Mouse (Mus musculus) skeletal muscle tissue, adult 2 months (tissue): Measurements from ENCODE around the gene Rbbp8nl.

Experiments used
- DNase-seq: peaks from one replicate; pipeline ENCODE4 v3.0.0-alpha.2; 2012; ENCODE audit warnings: low read depth, low spot score

The Rbbp8nl gene

DNA sequence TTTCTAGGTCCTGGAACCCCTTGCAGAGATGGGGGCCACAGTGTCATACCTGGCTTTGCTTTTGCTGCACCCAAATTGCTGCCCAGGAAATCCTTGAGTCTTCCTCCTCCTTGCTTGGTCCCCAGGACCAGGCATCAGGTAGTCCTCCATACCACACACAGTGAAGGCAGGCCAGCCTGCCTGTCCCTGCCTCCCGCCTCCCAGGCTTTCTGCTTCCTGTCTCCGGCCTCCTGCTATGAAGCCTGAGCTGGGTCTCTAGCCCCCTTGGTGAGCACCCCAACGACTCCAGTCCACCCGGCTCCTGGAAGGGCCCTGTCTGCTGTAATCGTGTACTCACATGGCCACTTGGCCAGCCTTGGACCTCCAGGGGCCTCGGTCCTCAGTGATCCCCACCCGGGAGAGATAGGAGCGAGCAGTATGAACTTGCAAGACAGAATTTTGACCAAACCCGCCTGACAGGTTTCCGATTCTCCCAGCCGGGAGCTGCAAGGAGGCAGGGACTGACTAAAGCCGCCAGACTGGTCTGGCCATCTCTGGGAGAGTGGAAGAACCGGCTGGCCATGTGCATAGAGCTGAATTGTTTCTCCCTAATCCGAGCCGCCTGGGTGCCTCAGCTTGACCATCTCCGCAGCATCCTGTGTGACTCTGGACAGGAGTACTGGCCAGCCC lies at the start of gene Rbbp8nl:
Gene Rbbp8nl (minus strand): TSS at position 440 of the 669 bp plus-strand sequence.
- no peak for DNase-seq

DNA sequence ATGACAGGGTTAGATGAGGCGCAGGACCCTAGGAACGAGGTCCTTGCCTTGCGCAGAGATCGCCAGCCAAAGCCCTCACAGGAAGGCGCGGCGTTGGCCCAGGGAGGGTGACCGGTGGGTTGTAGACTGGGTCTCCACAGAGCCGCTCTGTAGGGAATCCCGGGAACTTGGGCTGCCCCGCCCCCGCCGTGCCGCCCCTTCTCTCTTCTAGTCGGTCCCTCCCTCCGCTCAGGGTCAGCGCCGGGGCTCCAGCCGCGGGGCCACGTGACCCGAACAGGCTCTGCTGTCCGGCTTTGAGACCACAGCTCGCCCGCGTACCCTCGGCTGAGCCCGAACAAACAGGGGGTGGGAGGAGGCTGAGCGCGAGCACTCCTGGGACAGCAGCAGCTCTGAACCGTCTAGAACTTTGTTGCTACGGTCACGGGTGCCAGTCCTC lies 44.9 kb upstream of the Rbbp8nl start, which contains the start of gene Gata5:
Gene Gata5 (minus strand): TSS at position 149 of the 436 bp plus-strand sequence.
- DNase-seq = no peak

DNA sequence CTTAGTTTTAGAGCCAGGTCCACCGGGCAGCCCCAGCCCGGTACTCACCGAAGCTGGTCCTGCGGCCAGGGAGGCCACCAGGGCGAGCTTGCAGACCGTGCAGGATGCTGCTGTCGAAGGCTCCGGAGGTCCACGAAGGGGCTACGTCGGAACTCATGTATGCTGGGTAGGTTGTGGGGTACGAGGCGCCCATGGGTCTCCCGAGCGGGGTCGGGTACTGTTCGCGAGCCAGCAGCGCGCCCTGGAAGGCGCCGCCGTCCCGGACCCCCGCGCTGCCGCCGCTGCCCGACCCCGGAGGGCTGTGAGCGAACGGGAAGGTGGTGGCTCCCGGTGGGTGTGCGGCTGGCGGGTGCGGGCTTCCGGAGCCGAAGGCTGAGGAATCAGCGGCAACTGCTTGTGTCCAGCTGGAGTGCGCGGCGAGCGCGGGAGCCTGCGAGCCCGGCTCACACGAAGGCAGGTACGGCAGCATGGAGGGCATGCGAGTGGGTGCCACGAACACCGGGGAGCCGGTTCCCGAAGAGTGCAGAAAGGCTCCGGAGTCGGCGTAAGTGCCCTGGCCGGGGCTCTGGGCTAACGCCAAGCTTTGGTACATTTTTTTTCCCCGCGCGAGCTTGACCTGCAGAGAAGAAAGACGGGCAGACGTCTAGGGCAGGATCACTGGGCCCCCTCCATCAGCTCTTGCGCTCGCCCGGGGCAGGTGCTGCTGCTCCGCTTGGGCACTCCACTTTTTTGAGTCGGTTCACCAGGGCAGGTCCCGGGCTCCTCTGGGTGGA lies 44.3 kb upstream of the Rbbp8nl start:
- no peak for DNase-seq

DNA sequence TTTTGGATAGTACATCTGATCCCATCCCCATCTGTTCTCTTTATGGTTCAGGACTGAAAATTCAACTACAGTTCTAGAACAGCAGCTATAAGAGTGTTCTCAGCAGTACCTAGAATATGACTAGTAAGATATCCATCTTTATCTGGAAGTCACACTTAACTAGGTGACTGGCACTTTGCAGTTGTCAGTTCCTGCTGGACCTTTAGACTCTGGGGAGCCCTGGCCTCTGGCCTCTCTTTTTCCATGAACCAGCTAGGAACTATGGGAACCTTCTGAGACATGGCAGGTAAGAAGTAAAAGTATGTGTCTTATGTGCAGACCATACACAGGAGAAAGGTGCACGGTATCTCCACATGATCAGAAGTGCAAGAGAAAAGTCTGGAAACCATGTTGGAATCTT lies 39.8 kb upstream of the Rbbp8nl start:
- no peak for DNase-seq

DNA sequence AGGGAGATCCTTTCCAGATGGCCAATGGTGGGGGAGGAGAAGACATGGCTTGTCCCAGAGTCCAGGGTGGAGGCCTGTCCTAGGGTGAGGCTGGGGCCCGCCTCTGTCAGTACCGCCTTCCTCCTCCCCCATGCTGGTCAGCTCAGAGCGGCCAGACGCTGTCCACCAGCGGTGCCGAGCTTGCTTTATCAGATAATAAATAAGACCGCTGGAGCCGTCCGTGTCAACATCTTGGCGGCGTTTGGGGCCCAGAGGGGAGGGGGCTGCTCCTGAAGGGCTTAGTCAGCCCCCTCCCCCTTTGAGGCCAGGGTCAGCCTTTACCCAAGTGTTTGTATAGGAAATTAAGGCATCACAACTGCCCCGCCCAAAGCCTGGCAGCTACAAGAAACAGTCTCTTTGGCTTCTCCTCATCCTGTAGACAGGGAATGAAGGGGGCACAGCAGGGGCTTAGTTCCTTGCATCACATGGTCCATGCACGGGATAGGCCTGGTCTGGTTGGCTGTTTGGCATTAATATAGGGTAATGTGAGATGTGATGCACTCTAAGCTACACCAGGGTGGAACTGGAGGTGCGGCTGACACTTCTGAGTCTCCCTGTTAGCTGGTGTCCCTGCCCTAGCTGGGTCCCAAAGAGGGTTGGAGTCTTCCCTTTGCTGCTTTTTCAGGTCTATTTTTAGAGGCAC lies 33.1 kb upstream of the Rbbp8nl start:
- no peak for DNase-seq

DNA sequence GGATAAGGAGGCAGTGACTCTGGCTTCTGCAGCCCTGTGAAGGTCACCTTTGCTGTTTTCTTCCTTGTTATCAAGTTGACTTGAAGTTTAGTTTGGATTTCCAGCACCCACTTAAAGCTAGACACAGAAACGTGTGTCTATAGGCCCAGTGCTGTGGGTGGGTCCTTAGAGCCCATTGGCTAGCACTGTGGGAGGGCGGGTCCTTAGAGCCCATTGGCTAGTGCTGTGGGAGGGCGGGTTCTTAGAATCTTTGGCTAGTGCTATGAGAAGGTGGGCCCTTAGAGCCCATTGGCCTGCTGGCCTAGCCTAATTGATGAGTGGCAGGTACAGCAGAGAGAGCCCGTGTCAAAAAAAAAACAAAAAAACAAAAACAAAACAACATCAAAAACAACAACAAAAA lies 30.5 kb upstream of the Rbbp8nl start:
- DNase-seq = no peak

DNA sequence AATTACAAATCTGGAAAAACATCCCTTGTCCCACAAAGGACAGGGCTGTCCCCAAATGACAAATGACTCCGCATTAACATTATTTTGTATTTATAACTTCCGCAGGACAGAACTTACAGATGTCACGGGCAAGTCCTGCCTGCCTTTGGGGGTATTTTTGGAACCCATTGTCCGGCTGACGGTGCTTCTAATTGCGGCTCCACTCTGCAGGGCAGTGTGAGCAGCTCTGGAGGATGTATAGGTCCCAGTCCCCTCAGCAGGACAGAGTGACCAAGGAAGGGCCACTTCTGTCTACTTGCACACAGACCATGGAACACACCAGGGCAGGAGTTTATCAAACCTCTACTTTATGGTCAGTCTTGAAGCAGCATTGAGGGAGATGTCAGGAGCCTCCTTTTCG lies 27.9 kb upstream of the Rbbp8nl start:
- DNase-seq = no peak

DNA sequence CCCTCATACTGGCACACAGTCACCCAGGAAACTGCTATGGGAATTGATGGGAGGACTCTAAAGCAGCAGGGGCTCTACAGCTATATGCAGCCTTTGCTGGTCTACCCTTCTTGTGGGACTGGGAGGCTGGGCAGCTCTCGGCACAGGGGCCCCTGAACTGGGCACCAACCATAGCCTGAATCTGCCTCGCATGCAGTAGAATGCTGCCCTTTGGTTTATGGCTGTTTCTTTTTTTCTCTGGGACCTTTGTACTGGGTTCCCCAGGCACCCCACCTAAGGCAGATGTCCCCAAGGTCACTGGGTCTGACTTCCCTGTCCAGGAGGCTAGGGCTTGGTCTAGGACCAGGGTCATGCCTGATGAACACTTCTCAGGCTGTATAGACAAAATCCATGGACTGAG lies 24.6 kb upstream of the Rbbp8nl start:
- DNase-seq = no peak

DNA sequence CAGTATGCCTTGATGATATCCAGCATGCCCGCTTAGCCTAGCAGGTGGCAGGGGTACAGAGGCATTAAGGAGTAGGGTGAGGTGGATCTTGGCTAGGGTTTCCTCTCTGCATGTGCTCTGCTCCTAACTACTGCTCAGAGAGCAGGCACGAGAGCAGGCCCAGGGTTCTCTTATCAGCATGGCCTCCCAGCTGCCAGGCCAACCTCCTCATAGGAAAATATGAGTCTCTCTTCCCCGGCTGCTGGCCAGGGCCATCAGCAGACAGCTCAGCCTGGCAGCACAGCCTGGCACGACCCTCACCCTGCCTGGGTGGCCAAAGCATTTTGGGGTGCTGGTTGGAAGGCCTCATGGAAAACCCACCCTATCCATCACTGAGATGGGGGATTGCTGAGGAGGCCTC lies 21.5 kb upstream of the Rbbp8nl start:
- no peak for DNase-seq

DNA sequence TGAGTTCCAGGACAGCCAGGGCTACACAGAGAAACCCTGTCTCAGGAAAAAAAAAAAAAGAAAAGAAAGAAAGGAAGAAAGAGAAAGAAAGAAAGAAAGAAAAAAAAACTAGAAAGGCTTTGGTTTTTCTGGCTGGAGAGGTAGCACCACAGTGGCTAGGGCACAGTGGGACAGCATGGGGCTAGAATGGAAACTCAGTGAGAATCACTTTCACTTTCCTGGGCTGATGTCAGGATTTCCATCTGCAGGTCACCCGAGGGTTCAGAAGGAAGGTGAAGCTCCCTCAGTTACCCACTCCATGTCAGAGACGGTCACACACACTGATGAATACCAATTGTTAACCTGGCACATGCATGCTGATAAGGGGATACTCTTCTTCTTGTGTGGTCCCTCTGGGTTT lies 18.0 kb upstream of the Rbbp8nl start:
- no peak for DNase-seq

DNA sequence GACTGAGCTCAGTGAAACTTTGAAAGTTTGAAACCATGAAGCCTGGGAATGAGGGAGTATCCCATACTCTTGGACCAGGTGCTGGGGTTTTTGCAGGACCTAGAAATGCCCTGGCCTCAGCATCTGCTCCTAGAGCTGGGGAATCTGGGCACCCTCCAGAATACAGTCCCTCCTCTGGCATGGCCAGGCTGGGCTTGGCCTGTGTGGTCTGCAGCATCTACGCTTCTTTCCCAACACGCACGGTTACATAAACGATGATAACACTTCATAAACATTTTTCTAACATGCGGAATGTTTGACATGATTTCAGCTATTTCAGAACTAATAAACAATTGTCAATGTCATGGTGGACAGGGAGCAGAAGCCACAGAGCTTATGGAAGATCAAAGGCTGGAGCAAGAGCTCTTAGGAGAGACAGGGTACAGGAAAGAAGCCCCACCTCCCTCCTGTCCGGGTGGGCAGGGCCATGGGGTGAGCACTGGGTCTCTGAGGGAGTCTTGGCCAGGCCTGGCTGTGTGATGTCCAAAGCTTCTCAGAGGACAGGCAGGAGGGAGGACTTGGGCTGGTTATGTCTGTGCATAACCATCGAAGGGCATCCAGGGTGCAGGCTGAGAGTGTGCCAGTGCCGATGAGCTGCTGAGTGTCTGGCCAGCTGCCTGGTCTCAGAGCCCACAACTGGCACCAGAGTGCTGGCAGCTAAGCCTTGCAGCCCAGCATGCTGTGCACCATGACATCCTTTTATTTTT lies 16.9 kb upstream of the Rbbp8nl start:
- DNase-seq = peak; percentile 73

DNA sequence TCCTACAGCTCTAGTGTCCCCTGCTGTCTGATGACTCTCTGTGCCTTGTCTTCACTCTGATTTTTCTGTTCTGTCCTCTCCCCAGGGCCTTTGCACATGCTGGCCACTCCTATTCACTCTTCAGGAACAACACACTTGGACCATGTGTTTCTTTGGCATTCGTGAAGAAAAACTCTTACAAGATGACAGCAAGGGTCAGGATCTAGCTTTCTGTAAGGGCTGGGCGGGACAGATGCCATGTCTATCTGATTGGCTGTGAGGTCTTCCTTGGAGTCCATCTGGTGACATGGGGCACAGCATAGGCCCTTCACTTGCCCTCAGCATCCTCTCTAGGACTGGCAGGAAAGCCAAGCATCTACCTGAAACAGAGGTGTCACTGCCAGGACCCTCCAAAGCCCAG lies 16.3 kb upstream of the Rbbp8nl start:
- DNase-seq = no peak

DNA sequence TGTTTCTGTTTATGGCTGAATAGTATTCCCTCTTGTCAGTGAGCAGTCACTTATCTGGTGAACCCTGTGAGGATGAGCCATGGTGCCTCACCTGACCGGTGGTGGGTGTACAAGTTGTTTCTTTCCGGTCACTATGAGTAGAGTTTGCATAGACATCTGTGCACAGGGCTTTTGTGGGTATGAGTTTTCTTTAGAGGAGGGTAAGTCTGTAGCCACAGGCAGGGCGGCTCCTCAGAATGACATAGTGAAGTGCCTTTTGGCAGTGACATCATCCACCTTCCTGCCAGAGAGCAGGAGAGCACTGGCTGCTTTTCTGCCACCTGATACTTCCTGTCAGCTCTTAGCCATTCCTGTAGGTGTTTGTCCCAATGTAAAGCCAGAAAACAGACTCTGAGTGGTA lies 15.8 kb upstream of the Rbbp8nl start:
- DNase-seq = no peak

DNA sequence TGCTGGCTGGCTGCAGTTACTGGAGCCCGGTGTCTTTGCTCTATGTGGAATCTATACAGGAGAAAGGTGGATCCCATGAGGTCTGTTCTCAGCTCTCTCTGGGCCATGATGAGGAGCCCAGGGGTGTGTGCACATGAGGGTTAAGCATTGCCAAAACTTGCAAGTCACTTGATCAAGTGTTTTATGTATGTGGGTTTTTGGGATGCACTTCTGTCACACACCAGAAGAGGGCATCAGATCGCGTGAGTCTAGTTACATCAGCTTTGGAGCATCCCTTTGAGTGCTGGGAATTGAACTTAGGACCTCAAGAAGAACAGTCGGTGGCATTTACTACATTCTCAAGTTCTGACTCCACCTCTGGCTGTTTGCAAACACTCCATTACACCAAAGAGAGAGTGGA lies 14.9 kb upstream of the Rbbp8nl start:
- DNase-seq = no peak

DNA sequence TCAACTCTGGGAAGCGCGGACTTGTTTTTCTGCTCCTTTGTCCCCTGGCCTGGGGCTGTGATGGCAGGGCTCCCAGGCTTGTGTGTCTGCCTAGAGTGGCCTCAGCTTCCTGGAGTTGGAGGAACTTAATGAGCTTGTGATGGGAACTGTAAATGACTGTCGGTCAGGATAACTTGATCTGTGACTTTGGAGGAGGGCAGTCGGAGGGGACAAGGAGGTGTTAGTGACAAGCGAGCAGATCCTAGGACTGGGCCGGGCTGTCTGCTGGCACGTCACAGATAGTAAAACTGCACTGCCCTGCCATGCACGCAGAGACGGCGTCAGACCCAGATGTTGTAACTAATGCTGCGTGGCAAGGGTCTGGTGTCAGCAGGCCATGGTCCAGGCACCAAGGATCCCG lies 13.8 kb upstream of the Rbbp8nl start:
- no peak for DNase-seq

DNA sequence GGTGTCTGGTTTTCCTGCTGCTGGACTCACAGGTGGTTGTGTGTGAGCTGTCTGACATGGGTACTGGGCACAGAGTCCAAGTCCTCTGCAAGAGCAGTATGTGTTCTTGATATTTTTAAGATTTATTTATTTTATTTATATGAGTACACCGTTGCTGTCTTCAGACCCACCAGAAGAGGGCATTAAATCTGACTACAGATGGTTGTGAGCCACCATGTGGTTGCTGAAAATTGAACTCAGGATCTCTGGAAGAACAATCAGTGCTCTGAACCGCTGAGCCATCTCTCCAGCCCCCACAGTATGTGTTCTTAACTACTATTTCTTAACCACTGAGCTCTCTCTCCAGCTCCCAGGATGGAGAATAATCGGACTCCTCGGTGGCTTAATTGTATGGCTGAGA lies 12.5 kb upstream of the Rbbp8nl start:
- DNase-seq = no peak

DNA sequence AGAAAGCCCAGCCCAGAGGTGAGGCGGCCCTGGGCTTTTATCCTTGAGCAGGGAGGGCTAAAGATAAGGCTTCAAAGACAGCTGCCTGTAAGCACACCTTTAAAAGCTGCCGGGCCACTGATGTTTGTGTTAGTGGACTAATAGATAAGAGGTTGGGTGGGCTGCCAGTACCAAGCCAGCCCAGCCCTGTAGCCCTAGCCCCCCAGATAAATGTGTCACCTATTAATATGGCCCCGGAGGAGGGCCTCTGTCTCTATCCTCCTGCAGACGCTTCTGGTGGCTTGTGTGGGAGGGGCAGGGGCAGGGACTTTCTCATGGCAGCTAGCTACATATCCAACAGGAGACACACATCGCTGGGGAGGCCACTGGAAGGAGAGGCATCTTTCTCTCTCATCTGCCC lies 11.1 kb upstream of the Rbbp8nl start:
- DNase-seq = no peak

DNA sequence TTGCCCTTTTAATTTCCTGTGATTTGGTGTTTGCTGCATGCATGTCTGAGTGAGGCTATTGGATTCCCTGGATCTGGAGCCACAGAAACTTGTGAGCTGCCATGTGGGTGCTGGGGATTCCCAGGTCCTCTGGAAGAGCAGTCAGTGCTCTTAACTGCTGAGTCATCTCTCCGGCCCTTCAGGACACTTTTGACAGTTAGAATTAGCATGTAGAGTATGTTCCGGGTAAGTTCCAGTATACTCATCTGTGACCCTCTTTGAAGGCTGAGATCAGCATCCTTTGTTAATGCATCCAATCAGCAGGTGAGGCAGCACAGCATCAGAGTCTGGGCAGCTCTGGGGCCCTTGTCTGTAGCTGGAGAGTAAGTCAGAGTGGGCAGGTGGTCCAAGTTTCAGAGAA lies 10.6 kb upstream of the Rbbp8nl start:
- no peak for DNase-seq

DNA sequence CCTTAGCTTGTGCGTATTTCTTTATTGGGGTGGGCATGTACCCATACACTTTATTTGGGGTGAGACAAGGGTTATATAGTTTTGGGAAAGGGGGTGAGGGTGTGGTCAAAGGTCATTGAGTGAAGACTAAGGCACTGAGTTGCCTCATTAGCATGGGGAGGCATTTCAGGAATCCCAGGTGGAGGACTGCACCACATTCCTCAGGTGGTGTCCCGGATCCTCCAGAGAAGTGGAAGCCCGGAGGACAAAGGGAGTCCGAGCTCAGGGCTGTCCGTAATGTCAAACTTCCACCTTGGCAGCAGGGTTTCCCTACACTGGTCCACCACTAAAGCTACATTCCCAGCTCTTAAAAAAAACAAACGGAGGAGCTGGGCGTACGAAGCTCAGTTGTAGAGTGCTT lies 3.2 kb upstream of the Rbbp8nl start:
- no peak for DNase-seq

DNA sequence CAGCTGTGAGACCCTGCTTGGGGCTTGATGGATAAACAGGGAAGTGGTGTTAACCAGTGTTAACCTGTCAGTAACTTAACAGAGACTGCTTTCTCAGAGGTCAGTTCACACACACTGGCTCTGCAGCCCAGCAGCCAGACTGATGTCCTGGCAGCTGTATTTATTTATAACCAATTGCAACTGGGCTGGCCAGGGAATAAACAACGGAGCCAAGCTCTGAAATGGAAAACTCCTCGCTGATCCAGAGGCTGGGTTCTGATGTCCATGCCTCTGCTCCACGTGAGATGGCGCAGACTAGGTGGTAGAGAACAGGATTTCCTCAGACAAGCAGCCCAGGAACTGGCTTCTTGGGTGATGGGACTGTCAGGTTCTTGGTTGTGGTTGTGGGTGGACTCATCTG lies 2.3 kb upstream of the Rbbp8nl start:
- DNase-seq = peak; percentile 80

DNA sequence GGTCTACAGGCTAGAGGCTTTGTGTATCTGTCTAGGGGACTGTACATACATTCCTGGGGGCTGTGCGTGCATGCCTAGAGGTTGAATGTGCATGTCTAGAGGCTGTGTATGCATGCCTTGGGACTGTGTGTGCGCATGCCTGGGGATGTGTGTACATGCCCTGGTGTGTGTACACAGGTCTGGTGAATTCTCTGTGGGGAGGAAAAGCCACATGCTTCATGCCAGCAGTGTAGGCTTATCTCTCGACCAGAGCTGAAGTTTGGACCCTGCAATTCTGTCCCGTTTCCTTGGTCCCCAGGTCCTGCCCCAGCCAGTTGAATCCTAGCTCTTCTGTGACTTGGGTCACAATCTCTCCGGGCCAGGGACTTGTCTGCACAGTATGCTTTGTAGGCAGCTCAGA lies 1.9 kb upstream of the Rbbp8nl start:
- no peak for DNase-seq

DNA sequence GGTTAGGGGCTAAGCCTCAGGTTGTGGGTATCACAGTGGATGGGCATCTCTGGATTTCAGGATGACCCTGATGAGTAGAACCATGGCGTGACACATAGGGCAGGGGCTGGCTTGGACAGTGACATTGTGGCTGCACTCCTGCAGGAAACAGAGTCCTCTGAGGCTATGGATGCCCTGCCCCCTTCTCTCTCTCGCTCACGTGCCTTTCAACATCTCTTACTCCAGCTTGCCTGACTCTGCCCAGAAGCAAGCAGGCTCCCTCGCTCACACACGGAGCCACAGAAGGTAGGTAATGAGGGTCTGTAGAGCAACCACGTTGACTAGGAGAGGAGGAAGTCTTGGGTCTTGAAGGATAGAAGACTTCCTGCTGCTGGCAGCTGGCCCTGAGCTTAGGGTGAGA lies 824 bp upstream of the Rbbp8nl start:
- DNase-seq = no peak
